Mouse (Mus musculus) spleen, postnatal 10 days (tissue): ENCODE measurements around the gene Rad9a.
A peak's percentile ranks its signal among the peaks of the same experiment; 100 is the strongest.

ENCODE experiments used
- DNase-seq, 2 experiments: peaks; one replicate each; pipeline ENCODE4 v3.0.0; 2021 to 2022; ENCODE audit warnings: low spot score in 2 of 2

Rad9a gene

DNA sequence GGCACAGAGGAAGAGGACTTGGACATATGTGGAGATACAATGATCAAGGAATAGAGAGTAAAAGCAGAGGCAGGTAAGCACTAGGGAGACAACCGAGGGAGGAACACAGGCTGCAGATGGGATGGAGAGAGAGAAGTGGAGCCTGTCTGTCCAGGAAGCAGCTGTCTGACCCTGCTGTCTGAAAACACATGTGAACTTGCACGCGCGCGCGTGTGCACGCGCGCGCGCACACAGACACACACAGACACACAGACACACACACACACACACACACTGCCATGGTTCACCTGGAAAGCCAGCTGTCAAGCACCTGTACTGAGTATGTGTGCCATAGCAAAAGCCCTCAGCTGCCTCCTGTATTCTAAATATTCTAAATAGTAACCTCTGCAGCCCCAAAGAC is 16.8 kb upstream of the Rad9a start:
- DNase-seq: peak in 1 of 2 experiments; percentile 18

DNA sequence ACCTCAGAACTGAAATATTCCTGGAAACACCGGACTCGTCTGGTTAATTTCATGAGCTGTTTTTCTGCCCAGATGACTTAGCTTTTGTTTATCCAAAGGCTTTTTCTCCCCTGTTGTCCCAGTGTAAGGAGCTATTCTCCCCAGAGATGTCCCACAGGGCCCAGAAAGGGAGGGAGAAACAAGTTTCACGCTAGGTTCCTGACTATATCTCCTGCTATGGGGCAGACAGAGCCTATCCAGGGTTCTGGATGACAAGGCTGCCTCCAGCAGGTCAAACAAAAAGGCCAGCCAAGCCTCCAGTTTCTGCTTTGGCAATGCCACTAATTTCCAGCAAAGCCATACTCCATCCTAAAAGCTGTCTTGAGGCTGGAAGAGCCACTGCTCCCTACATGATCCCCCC is 16.4 kb upstream of the Rad9a start:
- no peak for DNase-seq

DNA sequence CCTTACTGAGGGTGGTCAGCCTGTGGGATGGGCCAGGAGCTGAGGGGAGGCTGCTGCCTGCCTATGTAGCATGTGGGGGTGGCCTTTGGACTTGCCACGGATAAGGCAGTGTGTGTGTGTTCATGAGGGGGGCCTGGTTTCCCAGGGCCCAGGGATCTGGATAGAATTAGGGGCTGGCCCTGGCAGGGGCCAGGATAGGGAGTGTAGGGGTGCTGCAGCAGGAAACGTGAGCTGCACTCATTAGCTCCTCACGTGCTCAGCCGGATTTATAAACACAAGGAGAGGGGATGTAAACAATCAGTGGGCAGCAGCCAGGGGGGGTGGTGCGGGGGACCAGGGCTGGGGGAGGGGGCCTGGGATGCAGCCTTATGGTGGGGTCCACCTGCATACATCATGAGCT is 15.7 kb upstream of the Rad9a start:
- DNase-seq: peak in 1 of 2 experiments; percentile 13

DNA sequence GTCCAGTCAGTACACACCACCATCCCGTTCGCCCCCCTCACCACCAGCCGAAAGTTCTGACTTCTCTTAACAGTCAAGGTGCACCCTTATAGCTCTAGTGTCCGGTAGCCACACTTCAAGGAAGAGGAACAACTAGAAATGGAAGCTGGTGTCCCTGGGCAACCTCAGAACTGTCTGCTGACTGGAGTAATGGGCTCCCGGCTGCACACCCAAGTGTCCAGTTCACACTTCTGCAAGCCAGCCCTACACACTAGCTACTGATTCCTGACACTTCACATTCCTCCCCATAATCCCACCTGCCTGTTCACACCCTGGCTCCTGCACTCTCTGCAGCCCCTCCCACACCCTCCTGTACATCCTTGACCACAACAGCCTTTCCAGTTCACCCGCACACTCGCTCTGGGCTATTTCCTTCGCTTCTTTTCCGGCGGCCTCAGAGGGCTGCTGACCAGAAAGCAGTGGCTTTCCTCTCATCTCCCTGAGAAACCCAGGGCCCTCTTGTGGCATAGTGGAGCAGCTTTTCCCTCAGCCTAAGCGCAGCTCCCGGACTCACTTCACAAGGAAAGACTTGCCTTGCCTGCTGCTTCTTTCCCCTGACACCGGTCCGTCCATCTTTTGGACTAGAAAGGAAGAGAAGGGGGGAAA is 14.7 kb upstream of the Rad9a start:
- peak in 1 of 2 experiments; percentile 24 for DNase-seq

DNA sequence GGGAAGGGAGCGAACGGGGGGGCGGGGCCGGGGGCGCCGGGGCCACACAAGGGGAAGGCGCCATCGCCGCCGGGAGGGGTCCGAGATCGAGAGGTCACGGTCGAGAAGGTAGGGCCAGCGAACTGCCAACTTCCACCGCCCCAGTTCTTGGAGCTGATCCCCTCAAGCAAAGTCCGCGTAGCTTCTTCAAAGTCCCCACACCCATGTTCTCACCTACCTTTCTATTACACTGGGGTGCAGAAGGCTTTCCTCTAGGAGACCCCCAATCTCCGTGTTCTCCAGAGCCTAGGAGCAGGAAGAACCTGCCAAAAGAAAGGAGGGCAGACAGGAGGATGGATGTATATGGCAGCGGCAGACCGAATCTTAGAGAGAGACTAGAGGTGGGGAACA is 14.0 kb upstream of the Rad9a start:
- DNase-seq: peak in 1 of 2 experiments; percentile 29

DNA sequence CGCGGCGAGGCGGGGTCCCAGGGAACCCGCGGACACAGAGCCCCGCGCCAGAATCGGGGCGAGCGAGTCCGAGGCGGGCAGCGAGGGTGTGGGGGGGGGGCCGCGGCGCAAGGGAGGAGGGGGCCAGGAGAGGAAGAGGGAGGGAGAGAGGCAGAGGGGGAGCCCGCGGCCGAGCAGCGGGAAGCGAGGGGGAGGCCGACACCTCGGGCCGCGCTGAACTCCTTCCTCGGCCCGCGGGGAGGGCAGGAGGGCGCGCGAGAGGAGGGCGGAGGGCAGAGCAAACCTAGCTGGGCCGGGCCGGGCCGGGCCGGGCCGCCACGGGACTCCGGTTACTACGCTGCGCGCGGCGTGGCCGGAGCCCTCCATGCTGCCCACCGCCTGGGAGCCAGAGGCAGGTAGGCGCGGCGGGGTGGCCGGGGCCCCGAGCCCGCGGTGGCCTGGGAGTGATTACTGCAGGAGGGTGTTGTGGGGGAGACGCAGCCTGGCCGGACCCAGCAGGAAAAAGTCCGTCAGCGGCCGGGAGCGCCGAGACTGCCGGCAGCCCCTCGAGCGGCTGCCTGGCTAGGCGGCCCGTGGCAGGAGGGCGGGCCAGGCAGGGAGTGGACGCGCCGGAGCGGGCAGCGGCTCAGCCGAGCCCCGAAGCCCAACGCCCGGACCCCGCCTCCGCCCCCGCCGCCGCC is 13.4 kb upstream of the Rad9a start:
- peak in 1 of 2 experiments; percentile 49 for DNase-seq

DNA sequence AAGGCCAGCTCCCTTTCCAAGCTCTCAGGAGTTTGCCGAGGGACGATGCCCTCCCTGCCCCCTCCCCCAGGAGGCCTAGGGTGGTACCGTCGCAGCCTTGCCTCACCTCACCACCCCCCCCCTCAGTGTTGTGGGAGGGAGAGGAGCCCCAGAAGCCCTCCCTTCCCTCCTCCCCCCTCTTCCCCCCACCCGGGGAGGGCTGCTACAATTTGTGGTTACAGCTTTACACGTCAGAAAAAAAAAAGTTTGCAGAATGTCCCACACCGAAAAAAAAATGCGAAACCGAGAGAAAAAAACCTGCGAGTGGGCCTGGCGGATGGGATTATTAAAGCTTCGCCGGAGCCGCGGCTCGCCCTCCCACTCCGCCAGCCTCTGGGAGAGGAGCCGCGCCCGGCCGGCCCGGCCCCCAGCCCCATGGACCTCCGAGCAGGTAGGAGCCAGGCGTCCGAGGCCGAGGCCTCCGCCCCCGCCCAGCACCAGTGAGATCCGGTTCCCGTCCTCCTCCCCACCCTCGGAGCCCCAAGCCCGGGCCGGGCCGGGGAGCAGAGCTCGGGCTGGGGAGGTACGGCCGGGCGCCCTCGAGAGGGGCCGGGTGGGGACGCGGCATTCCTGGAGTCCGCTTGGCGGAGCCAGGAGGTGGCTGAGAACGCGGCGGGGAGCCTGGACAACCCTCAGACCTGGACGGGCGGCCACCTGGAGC is 12.8 kb upstream of the Rad9a start, which contains the start of the genes Clcf1 and AC109138.7:
TSS of gene Clcf1 (plus strand) at position 168 of the 700 bp plus-strand sequence.
TSS of gene AC109138.7 (plus strand) at position 287 of the 700 bp plus-strand sequence.
- DNase-seq: peak; percentile 61 to 80

DNA sequence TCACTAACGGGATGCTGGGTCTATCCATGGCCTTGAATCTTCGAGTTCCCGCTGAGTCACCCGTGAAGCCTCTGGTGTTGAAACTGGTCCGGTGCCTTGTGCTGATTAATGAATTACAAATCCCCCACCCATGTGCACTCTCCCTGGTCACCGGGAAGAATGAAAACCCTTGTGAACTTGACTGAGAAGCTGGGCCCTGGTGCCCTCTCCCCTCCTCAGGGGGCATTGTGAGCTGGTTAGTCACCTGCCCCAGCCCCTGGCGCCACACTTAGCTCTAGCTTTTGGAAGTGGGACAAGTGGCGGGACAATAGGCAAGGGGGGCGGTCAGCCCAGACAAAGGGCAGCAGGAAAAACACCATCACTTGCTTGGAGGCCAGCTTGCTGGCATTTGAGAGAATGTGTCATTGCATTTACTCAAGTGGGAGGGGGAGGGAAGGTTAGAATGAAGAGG is 12.1 kb upstream of the Rad9a start:
- DNase-seq: peak in 1 of 2 experiments; percentile 29

DNA sequence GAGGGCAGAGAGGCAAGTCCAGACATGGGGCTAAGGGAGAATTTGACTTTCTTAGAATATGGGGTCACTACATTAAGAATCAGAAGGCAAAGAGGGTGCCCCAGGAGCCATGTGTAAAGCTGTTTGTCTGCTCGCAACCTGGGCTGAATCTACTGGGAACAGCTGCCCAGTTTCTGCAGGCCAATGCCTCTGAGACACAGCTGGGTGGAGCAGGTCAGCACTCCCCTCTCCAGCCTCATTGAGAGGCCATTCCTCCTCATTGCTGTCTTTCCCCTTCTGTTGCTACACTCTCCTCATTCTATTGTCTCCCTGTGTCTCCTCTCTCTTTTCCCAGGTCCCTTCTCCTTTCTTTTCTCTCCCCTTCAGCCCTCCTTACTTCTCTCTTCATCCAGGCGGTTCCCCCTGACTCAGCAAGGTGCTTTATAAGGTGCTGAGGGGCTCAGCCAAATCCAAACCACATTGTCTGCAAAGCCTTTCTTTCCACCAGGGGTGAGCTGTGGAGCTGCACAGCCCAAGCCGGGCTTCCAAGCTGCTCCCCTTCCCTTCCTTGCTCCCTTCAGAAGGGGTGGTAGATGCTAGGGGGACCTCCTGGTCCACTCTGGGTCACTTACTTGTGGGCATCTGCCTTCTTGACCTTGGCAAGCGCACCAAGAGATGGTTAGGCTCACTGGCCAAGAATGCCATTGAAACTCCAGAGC is 10.6 kb upstream of the Rad9a start:
- no peak for DNase-seq

DNA sequence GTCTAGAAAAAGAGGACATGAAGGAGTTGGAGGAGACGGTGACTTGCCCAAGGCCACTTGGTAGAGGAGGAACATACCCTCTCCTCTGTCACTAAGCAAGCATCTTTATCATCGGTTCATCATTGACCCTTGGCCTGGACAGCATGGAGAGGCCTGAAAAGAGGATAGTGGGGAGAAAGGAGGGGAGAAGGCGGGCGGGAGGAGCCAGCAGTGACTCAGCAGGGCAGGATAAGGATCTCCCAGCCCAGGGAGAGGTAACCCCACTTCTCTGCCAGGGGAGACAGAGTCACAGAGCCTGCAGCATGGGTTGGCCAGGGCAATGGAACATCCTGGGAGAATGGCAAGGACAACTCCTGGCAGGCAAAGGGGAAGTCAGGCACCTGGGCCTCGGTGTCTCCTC is 7.1 kb upstream of the Rad9a start:
- DNase-seq: no peak

DNA sequence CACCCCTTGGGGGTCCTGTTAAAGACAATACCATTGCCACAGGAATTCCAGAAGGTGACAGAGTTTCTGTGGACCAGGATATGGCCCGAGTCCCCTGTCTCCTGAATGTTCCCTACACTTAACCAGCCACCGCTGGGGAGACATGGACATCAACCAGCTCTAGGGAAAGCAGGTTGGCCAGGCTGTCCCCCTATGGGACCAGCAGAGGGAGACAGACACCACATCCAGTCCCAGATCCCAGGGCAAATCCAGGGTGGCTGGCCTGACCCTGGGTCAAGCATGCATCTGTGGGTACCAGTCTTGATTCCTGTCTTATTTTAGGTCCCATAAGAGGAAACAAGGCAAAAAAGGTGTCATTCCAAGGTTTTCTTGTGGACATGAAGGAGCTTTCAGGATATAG is 5.5 kb upstream of the Rad9a start:
- DNase-seq: peak; percentile 46 to 68

DNA sequence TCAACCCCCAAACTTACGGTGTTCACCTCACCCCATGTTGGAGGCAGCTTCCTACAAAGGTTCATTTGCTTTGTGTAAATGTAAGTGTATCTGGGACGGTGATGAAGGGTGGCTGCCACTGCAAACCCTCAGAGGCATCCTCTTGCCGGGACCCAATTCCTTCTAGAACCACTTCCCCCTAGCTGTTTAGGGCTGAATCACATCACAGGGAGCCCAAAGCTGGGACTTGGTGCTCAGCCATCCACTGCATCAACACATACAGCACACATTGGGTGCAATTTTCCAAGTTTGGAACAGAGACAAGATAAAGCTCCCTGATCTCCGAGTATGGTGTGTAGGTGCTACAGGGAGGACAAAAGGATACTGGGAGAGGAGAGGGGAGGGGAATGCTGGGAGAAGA is 3.4 kb upstream of the Rad9a start:
- no peak for DNase-seq

DNA sequence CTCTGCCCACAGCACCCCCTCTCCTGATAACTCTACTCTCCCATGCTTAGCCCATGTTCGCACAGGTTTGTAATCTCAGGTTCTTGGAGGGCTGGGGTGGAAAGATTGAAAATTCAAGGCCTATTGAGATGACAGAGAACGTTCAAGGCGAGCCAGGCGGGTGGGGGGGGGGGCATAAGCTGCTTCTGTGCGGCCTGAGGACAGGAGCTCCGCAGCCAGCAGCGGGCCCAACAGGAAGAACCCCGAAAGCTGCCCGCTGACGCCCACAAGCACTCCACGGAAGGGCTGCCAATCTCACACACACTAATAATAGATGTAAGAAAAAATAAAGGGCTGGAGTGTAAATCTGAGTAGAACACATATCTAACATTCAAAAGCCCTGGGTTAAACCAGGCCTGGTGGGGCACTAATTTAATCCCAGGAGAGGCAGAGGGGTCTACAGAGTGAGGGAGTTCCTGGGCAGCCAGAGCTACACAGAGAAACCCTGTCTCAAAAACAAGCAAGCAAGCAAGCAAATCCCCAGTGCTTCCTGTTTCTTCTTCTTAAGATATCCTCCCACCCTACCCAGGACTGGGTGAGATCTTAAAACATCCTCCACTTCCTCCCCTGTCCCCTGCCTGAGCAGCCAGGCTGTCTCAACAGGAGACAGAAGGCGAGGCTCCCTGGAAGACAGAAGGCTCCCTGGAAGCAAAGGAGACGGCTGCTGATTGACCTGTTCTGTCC is 2.3 kb upstream of the Rad9a start:
- no peak for DNase-seq

DNA sequence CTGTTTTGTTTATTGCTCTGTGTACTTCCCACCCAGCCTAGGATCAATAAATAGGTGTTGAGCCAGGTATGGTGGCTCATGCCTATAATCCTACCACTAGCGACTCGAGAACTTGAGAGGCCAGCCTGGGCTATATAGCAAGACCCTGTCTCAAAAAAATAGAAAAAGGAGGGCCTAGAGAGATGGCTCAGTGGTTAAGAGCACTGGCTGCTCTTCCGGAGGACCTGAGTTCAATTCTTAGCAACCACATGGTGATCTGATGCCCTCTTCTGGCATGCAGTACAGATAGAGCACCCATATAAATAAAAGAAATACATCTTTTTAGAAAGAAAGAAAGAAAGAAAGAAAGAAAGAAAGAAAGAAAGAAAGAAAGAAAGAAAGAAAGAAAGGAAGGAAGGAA is 1.7 kb upstream of the Rad9a start:
- DNase-seq: no peak

DNA sequence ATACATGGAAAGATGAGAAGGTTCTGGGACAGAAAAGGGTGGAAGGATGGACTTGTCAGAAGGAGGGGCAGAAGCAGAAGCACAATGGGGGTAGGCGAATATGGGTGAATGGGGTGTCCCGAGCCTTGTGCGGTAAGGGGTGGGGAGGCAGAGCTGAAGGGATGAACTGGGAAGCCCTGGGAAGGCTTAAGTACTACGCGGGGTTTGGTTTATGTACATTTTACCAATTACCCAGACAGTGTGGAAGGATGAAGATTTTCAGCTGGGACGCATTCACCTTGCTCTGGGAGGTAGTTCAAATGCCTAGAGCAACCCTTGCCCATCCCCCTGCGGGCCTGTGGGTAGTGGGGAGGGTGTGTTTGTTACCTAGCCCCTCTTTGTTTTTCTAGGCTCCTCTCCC is 687 bp upstream of the Rad9a start:
- DNase-seq: no peak

DNA sequence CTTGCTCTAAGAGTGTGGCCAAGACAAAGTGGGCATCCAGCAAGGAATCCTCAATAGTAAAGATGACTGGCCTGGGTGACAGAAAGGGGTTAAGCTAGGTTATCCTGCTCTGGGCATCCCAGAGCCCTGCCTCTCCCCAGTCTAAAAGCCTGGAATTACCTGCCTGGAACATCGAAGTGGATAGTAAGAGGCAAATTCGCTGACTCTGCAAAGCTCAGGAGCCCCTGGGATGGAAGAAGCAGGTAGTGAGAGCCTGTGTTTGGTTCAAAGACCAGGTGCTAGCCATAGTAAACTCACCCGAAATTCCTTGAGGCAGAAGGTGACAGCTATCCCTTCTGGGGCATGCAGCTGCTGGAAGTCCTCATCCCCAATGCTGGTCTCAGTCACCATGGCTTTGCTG is 4.3 kb downstream of the Rad9a start:
- DNase-seq: no peak

DNA sequence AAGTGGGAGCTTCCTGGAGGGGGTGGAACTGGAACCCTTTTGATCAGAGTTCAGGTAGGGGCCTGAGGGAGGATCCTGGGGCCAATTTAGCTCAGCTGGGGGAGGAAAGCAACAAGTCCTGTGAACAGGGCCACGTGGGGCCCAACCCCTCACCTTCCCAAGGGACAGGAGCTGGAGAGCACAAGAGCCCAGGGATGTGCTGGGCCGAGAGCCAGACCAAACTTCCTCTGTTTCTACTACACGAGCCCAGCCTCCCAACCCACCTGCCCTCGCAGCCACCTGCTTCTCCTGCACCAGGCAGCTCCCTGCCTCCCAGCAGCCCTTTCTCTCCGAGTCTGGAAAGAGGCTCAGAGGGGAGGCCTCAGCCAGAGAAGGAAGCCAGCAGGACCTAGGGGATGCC is 4.9 kb downstream of the Rad9a start:
- DNase-seq: no peak

DNA sequence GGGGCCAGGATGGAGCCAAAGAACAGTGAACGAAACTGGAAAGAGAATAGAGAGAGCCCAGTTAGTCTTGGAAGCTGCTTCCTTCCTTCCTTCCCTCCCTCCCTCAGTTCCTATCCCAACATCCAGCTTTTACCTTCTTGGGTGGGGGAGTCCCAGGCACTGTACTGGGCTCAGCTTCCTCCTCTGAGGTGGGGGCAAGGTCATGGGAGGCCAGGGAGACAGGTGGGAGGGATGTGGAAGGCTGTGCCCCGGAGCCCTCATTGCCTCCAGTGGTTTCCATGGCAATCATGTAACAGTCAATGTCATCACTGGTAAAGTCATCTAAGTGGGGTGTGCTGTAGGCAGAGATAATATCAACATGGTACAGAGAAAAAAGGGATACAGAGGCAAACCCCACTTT is 5.4 kb downstream of the Rad9a start:
- no peak for DNase-seq

DNA sequence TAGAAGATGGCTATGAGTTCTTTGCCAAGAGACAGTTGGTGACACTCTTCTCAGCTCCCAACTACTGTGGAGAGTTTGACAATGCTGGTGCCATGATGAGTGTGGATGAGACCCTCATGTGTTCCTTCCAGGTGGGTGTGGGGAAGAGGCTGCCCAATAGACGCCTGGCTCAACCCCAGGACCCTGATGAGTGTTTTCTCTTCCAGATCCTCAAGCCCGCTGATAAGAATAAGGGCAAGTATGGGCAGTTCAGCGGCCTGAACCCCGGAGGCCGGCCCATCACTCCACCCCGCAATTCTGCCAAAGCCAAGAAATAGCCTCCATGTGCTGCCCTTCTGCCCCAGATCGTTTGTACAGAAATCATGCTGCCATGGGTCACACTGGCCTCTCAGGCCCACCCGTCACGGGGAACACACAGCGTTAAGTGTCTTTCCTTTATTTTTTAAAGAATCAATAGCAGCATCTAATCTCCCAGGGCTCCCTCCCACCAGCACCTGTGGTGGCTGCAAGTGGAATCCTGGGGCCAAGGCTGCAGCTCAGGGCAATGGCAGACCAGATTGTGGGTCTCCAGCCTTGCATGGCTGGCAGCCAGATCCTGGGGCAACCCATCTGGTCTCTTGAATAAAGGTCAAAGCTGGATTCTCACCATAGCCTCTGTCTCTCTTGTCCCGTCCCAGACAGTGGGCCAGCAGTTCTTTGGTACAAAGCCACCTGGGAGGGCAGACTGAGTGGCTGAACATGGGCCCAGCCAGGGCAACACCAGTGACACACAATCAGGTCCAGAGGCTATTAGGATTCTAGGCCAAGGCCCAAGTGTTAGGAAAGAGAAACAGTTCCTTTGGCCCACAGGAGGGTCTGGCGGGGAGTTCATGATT is 6.4 kb downstream of the Rad9a start:
- DNase-seq: no peak

DNA sequence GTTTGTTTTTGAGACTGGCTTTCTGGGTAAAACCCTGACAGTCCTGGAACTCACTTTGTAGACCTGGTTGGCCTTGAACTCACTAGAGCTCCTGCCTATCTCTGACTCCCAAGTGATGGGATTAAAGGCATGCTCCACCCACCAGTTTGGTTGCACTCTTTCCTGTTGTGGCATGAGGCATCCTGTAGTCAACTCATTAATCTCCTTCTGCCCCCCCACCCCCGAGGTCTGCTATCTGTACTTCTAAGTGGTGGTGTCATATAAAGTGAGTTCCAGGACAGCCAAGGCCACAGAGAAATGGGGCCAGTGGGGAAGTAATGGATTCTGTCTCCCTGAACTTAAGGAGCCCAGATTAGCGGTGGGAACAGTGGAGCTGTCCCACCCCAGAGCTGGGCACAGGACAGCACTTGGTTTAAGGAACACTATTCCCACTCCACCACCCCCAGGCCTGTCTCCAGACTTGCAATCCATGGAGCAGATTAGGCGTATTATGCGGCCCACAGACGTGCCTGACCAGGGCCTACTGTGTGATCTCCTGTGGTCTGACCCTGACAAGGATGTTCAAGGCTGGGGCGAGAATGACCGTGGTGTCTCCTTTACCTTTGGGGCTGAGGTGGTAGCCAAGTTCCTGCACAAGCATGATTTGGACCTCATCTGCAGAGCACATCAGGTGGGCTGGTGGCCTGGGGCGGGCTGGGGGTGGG is 7.3 kb downstream of the Rad9a start:
- no peak for DNase-seq
